Mouse (Mus musculus) frontal cortex, postnatal 10 days (tissue): ENCODE measurements at regions not wholly inside any gene's neighbourhood (a gene's known extent, or its start where the extent isn't known, plus 50 kb on each side); places are given as distances from the start of the nearest gene placed in this dataset.

Experiments used
- DNase-seq, 2 experiments: peaks; one replicate each; pipeline ENCODE4 v3.0.0; 2022; ENCODE audit warnings: low spot score in 2 of 2, mixed read lengths in 1 of 2

DNA sequence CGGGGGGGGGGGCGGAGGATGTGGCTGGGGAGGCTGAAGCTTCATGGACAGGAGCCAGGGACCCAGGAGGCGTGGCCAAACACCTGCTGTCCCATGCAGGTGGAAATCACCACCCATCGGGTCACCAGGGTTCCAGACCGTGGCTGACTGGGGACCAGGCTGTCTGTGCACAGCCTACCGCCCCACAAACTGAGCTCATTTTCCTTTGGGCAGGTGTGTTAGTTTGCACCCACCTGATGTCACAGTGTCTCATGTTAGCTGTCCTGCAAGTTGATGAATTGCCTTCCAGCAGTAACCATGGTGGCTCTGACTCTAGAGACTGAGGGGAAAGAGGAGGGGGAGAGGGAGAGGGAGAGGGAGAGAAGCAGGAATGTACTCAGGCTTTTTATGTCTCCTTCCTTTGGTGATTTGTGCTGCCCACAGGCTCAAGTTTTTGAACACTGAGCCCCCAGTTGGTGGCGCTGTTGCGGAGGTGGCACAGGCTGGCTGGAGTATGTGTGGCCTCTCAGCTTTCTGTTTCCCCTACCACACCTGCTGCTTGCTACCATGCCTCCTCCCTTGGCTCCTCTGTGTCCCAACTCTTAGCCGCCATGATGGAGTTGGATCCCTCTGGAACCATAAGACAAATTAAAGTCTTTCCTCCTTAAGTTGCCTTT, 107.8 kb upstream of the Man2a1 start:
- DNase-seq: no peak

DNA sequence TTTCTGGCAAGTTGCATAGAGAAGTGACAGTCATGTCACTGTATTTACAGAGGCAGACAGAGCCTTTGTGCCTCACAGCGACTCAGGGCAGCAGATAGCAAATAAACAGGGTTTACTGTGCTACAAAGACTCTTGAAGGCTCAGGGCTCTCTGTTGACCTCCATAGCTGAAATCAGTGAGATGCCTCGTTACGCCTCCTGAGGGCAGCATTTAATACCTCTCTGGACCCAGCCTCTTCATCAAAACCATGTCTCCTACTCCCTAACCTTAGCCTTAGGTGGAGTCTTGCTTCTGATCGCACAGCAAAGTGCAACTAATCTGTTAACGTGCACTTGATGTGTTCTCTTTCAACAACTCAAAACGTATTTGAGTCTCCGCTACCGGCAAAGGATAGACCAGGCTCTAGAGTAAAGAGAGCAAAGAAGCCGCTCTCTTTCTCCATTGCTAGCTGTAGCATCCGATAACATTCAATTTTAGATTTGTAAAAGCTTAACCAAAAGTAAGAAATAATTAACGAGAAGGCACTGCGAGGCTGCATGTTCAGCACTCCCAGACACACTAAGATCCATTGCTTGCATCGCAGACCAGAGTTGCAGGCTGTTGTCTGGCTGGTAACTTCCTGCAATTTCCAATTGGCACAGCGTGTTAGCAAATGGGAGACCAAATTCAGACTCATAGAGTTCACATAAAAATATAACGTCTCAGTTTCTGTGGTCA, 101.1 kb upstream of the Man2a1 start:
- peak in 1 of 2 experiments; percentile 21 for DNase-seq

DNA sequence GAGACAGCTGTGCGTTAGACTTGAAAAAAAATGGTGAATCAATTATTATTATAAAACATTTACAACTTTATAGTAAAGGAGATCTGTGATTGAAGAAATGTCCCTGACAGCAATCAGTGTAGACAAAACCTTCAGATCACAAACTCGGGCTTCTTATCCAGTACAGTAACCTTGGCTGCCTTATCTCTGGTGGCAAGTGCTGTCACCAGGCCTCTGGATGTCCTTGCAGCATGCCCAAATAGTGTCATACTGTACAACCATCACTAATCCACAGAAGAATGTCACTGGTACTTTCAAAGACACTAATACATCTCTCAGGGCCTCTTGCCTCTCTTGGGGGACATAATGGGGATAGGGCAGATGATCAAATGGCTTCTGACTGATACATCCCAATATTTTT, 98.2 kb upstream of the Man2a1 start:
- no peak for DNase-seq

DNA sequence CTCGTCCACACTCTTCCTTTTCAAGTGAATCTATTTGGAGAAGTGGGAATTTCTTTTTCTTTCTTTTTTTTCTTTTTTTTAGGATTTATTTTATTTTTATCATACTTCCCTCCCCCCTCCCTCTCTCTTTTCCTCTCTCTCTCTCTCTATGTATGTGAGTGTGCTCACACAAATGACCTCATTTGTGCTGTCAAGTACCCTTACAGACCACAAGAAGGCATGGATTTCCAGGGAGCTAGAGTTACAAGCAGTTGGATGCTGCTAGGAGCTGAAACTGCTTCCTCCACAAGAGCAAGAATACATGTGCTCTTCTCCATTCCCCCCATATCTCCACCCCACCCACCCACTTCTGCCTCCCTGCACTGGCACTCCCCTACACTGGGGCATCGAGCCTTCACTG, 94.6 kb upstream of the Man2a1 start:
- no peak for DNase-seq

DNA sequence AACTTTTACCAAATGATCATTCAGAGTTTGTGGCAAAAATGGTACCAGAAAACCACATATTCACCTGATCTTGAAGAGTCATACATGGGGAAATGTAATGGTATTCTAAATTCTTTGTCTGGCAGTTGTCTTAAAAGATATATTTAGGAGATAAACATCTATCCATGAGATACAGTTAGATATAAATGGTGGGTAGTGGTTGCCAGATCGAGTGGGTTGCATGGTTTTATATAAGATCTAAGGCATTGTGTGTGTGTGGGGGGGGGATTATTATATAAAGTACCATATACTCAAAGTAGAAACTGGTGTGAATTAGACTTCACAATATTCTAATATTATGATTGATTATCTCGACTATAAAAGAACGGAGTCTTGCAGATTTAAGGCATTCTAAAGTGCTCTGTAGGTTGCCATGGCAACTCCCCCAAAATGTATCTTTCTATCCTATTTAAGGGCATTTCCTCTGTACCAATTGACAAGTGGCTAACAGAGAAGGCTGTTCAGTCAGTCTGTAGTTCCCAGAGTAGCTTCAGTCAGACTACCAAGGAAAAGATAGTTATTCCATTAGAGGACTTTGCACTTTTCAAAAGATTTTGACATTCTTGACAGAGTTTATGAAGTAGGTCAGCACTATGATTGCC, 89.3 kb upstream of the Man2a1 start:
- DNase-seq: no peak

DNA sequence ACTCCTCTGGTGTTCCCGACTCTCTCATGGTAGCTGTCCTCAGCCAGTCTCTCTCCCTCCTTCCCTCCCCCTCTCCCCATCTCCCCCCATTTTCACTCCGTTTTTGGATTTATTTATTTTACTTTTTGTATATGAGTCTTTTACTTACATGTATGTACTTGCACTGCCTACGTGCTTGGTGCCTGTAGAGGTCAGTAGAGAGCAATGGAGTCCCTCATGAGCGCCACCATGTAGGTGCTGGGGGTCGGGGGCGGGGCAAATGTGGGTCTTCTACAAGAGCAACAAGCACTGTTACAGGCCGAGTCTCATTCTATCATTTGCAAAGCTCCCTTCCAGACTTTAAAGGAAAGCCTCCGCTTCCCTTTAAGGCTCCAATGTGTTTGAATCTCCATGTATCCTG, 78.3 kb upstream of the Man2a1 start:
- DNase-seq: no peak

DNA sequence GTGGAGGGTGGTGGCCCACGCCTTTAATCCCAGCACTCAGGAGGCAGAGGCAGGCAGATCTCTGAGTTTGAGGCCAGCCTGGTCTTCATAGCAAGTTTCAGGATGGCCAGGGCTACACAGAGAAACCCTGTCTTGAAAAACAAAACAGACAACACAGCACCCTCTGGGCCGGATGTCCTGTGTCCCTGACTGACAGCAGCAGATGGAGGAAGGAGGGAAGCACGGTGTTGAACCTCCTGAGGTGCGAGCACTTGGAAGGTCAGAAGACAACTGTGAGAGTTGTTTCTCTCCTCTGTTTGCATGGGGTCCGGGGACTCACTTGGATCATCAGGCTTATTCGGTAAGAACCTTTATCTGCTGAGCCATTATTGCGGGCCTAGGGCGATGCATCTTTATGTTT, 76.6 kb upstream of the Man2a1 start:
- no peak for DNase-seq

DNA sequence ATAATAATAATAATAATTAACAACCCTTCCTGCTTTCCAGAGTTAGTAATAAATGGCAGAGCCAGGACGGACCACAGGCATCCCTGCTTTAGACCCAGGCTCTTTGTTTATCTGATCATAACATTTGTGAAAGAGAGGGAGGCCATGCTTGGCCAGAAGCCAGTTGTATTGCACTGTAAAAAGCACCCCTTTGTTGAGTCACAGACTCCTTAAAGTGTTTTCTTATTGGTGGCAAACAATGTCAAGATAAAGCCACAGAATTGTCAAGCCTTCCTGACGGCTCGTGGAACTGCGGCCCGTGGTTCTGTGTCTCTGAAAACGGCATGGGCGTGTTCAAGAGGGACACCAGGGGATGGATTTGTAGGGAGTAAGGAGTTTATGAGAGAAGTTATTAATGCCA, 72.7 kb upstream of the Man2a1 start:
- no peak for DNase-seq

DNA sequence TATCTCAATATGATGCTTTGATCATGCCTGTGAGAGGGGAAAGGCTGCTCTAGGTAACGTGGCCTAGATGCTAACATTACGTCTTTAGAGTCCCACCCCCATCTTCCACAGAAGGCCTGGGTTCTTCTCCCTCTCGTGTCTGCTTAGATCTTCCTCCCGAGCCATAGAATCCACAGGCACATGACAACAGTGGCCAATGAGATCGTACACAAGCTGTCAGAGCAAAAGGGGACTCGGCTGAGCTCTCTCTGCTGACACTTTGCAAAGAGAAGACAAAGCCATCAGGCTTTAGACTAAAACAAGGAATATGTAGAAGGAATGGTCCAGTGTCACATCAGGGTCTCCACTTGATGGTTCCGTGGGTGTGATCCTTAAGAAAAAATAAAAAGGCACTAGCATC, 72.1 kb upstream of the Man2a1 start:
- no peak for DNase-seq

DNA sequence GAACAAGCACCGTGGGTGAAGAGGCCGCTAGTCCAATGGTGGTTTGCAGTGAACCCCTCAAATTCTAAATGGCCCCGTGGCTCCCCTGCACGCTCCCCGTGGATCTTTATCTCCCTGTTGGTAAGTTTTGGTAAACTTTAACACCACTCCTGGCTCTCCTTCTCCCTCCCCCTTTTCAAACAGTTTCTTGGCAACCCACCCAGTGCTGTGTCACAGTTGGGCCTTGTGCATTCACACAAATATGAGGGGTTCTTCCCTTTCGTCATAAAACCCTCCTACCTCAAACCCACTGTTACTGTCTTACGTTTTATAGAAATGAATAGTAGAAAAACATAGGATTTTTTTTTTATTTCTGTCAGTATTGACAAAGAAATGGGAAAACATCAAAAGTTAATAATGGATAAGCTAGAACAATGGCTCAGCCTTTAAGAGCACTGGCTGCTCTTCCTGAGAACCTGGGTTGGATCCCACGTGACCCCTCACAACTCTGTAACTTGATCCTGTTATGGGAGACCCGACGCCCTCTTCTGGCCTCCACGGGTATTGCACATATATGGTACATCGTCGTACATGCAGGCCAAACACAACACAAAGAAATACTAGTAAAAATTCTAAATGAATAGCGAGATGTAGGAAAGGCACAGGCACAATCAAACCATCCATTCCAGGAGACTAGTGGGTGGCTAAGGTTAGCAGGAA, 71.1 kb upstream of the Man2a1 start:
- DNase-seq: no peak

DNA sequence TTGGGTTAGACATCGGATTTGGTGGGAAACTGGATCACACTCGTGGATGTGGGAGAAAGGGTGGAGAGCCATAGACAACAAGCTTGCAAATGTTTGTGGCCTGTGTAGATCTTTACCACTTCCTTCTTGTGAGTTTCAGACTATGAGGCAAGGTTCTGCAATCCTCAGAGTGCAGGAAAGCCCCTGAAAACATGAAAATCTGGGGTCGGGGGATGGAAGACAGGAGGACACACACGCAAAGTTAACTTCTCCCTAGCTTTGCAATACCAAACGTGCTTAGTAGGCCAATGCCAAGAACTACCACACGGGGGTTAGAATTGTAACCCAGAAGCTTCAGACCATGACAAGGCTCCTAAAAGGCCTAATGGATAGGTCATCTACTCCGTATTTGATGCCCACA, 69.4 kb upstream of the Man2a1 start:
- DNase-seq: no peak

DNA sequence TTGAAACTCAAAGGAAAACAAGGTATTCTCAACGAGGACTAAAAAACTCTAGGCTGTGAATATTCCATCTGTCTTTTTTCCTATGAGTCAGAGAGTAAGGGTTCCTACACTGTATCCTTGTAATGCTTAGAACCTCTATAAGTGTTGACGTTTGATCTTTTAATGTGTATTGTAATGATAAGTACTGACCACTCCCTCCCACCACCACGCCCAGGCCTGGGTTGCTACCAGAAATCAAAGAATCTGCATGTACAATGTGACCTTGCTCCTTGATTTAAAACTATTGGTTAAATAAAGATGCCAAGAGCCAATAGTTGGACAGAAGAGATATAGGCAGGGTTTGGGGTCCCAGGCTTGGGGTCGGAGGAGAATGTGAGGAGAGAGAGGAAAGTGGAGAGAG, 66.2 kb upstream of the Man2a1 start:
- DNase-seq: no peak

DNA sequence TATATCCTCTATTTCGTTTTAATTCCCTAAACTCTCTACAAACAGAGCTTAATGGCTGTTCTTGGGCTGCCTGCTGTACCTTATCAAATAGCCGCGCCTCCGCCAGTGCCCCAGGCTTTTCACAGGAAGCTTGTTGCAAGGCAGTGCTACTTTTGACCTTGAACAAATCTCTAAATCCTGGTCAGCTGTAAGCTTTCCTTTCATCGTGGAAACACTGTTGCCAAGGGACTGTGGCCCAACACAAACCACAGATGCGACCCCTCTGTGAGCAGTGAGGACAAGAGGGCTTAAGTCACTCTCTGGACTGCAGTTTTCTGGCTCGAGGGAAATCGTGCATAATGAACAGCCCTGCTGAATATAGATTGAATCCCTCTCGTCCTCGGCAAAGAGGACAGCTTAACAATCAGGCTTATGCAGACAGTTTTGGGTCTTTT, 62.0 kb upstream of the Man2a1 start:
- DNase-seq: no peak

DNA sequence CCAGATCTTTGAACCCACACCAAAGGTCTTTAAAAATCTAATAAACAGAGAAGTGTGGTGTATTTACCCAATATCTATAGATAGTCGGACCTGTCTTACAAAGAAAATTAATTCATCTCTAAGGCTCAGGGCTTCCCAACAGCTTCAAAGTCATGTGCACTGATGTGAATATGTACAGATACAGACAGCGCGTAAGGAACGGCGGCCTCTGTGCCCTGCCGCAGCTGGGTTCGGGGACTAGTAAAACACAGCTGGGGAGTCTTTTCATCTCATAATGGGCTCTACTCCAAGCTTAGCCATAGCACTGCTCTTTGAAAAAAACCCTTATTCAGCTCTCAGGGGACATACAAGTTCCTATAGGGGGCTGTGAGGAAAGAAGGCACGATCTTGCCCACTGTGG, 60.1 kb upstream of the Man2a1 start:
- no peak for DNase-seq

DNA sequence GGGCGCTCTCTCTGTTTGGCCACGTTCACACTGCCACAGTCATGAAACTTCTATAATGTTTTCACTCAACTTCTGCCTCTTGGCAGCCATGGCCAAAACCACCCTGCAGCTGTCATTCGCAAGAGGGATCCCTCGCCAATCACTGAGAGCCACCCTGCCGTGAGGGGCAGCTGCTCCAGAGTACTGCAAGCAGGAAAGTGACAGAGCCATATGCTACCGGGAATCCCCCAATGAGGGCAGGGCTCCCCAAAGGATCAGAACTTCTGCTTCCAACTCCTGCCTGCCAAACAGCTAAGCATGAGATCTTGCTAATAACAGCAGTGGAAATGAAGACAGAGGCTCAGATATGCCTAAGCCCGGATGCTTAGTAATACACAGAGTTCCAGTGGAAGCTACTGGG, 52.0 kb upstream of the Man2a1 start:
- no peak for DNase-seq

DNA sequence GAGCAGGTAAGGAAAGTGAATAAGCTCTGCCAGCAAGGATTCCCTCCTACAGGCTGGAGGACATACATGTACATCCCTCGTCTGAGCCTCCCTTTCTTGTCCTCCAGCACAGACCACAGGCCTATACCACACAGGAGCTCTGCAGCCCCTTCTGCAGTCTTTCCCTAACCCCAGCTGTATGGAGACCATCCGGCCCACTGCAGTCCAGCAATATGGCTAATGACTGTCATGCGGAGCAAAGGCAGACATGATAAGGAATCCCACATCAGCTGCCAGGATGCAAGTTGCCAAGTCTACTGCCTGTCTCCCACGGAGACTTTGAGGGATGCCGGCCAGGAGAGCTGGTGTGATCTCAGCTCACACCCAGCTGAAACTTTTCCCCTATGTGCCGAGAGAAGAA, 50.5 kb upstream of the Man2a1 start:
- no peak for DNase-seq
